Mouse (Mus musculus): ENCODE results near the gene Ncam1. TPM values are rescaled to one million over a fixed set of nuclear protein-coding genes. Genes with fewer than 3 reads are reported as not detected.

The Ncam1 gene
- total RNA-seq, 2 experiments from 2014 or later = 11.2 to 17.6 TPM

DNA sequence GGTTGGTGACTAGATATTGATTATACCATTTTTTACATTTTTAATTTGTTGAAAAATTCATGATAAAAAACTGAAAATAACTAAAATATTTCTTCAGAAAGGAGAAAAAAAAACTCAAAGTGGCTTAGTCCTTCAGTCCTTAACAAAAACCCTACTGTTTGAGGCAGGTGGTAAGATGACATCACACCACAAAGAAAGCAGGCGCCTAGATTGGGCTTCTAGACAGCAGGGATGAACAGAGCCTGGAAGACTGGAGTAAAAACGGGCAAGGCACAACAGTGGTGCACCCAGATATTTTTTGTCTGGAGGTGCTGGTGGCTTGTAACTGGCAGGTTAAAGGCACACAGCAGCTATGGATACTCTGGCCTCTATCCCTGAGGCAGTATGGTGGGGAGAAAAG, 168.4 kb downstream of the Ncam1 start:
- no peak for DNase-seq
- intact Hi-C loops (cut with DNase I) = no loop called here

DNA sequence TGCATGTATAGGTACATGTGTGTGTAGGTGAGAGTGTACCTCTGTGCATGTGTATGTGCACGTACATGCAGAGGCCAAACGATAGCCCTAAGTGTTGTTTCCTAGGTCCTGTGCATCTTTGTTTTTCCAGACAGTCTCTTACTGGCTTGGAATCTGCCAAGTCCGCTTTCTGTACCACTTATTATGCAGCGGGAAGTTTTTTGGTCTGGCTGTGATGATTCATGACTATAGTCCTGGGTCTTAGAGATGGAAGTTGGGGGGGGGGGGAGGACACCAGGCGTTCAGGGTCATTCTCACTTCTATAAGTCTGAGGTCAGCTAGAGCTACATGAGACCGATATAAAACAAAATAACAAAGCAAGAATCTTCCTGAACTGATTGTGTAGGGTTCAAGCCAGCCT, 173.8 kb downstream of the Ncam1 start:
- DNase-seq = no peak
- intact Hi-C loops (cut with DNase I) = no loop called here

DNA sequence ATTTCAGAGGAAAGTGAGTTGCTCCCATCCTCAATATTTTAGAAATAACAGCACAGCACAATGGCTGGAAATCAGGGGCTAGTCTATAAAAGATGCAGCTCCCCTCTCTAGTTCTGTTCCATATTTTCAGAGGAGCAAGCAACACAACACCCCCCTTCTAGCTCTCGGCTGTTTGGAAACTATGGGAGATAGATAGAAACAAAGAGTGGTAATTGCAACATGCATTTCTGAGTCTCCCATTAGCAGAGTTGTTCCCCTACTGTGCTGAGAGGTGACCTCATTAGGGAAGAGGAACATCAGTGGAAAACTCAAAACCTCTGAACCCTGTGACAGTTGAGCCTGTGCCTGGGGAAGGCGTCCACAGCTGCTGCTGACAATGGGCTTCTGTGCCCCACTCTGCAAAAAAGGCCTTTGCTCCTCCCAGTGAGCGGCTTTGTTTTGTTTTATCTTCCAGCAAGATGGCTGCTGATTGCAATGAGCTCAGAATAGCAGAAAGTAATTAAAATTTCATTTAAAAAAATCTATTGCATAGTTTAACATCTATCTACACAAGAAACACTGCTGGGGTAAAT, 174.7 kb downstream of the Ncam1 start:
- DNase-seq = no peak
- intact Hi-C loops (cut with DNase I) = no loop called here

DNA sequence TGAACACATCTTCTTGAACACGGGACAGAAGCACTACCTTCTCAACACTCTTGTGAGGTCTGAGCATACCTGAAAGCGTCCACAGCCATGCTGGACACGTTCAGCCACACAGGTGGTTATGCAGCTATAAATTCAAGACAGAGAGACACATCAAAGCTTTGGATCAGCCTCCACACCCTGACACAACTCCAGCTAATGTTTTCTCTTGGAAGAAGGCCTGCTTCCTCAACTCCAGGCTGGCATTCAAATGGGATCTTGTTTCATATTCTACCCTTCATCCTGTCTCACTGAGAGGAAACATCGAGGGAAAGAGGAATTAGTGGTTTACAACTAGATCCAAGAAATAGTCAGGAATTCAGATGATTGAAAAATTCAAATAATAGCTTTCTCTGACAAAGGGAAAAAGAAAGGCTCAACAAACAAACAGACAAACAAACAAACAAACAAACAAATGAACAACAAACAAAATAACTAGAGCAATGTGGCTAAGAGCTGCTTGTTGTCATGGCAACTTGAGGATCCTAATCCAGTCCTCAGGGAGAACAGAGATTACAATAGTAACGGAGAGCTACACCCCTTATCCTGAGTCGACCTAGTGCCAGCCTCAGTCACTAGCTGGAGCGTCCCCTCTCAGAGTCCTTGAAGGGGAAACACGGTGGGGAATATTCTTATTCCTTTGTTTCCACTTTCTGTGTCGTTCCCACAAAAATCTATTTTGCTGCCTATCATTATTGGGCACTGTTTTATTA, 175.6 kb downstream of the Ncam1 start:
- intact Hi-C loops (cut with DNase I) = no loop called here
- DNase-seq = no peak

DNA sequence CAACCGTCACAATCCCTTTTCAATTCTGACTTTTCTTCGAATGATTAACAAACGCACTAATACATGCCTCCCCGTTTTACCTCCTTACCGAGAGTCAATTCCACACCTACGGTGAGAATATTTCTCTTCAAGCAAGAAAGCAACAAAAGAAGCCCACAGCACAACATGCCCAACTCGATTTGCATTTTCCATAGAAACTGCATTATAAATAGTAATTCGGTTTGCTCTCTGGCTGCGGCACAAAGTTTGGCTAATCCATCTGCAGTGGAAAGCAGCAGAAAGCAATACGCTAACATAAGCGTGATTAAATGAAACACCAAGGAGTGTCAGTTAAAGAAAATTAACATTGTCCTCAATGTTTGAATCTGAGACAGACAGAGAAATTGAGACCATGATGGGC, 177.0 kb downstream of the Ncam1 start:
- intact Hi-C loops (cut with DNase I) = no loop called here
- no peak for DNase-seq

DNA sequence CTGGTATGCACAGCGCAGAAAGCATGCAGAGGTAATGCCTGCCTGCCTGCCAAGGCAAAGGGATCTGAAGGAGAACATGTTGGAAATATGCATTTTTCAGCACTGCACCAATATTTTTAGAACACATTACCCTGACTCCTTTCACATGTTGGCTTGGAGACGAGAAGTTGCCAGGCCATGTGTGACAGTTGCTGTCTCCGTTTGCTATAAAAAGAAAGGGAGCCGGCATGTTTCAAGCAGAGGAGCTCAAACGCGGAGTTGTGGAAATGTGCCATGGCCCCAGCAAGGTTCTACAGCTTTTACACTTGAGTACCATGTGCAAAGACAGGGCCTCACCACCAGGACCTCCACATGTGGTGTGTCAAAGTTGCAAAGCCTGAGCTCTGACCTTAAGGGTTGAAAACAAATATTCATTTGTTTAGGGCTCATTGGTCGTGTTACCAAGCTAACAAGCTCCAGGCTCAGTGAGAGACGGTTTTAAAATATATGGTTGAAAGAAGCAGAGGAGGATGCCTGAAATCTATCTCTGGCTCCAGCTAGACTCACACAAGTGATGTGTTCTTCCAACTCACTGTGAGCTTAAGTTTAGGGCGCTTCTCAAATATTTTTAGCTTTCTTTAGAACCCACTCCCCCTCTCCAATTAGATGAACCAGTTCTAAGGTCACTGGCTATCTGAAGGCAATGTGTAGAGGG, 179.9 kb downstream of the Ncam1 start:
- intact Hi-C loops (cut with DNase I) = loop anchor here (5.0 kb wide), 2 partner anchors 383 to 818 kb away; no protein-coding TSS in a partner anchor
- no peak for DNase-seq

DNA sequence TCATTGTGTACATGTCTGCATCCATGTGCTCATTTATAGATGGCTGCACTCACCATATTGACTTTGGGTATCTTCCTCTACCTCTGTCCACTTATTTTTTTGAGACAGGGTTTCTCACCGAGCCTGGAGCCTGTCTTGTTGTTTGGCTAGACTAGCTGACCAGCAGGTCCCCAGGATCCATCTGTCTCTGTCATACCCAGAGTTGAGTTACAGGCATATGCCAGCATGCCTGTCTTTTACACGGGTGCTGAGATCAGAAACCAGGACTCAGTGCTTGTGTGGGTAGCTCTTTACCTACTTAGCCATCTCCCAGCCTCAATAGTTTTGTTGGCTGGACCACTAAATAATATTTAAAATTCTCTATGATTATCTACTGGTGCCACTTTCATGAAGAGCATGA, 180.5 kb downstream of the Ncam1 start:
- intact Hi-C loops (cut with DNase I) = loop anchor here (5.0 kb wide), 2 partner anchors 384 to 819 kb away; no protein-coding TSS in a partner anchor
- no peak for DNase-seq

DNA sequence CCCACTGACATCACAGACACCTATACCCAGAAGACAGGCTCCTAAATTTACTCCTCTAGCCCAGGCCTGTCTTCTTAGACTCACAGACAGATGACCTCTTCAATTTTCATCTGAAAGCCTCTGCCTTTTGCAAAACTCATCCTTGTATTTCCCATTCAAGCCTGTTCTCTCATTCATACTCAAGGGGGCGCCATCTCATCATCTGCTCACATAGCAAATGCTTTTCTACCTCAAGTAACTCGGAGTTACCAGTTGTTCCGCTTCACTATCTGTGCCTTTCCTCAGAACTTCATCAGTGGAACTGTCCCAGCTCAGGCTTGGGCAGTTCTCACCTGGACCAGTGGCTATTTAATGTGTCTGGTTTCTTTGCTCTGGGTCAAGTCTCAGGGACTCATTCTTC, 181.5 kb downstream of the Ncam1 start:
- intact Hi-C loops (cut with DNase I) = loop anchor here (1.0 to 5.0 kb wide), 3 partner anchors 385 to 820 kb away; no protein-coding TSS in a partner anchor

DNA sequence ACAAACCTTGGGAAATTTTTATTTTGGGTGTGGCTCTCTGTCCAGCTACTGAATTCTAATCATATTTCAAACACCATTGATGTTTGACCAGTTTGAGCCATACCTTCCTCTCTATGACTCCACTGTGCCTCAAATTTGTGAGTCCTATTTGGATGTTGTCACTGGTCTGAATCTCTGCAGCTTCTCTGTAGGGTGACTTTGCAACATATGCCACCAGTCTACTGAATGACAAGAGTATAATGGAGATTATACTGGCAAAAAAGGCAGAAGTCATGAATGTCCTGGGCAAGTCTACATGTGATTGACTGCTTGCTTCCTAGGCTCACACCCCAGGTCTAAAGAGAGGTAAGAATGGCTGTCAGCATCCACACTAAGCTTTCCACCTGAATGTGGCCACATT, 186.3 kb downstream of the Ncam1 start:
- intact Hi-C loops (cut with DNase I) = loop anchor here (2.0 kb wide), 1 partner anchor 68 kb away; no protein-coding TSS in a partner anchor
- no peak for DNase-seq

More for the DNA sequence above, 181.5 kb downstream of the Ncam1 start:
- DNase-seq = peak in 1 of 2 experiments; percentile 13

DNA sequence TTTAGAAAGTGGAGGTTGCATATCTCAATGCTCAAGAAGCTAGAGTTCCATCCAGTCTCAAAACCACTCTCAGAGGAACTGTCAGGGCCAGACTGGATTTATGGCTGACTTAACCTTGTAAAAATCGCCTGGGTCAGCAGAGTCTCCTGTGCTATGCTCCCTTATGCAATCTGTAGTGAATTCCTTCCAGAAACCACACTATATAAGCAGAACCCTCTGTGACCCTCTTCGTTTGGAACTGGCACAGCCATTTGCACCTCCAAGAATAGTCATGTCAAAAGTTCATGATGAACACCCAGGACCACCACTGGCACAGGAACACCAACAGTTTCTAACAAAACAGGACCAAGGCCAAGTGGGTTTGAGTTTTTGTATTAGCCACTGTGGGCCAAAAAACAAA, 190.5 kb downstream of the Ncam1 start:
- no peak for DNase-seq
- intact Hi-C loops (cut with DNase I) = no loop called here

DNA sequence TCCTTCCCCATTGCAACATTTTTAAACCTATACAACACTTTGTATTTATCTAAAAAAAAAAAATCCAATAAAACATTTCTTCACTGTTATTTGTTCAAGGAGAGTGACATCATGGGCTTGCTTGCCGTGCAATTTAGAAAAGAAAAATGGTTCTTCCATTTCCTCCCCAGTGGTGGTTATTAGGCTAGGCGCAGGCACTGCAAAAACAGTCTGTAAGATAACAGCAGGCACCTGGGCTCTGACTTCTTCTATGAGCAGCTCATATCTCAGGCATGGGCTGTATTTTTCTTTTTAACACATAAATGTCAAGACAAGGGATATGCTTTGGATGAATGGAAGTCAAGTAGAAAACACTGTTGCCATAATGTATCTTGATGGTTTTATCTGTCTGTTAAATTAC, 192.0 kb downstream of the Ncam1 start:
- no peak for DNase-seq
- intact Hi-C loops (cut with DNase I) = no loop called here

DNA sequence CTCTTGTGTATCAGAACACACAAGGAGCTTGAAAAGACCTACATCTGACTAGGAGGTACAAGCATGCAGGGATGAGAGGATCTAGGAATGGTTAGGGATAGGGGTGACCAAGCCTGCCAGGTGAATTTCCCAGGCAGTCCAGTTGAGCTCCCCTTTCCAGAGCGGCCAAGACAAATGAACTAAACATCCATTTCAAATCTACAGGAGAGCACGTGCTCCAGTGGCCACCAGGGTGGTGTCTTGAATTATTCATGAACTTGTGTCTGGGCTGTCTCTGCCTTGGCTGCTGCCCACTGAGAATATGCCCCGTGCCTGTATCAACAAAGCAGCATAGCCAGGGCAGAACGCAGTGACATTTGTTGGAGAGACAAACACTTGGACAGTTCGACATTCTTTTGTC, 192.4 kb downstream of the Ncam1 start:
- intact Hi-C loops (cut with DNase I) = no loop called here
- DNase-seq = peak in 1 of 2 experiments; percentile 6

DNA sequence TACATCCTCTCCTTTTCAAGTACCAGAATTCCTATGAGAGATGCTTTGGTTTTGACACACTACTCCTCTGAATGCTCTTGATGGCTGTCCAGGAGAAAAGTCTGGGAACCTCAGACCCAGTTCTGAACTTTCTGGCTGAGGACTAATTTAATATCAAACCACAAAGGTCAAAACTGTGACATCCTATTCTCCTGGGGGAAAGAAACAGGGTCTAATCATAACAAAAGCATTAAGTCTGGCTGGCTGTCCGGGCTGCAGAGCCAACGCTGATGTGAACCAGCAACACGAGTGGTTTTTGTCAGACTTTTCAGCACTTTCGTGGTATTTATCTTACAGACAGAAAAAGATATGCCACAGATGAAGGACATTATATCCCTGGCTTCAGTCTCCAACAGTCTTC, 192.9 kb downstream of the Ncam1 start:
- DNase-seq = peak in 1 of 2 experiments; percentile 19
- intact Hi-C loops (cut with DNase I) = no loop called here

DNA sequence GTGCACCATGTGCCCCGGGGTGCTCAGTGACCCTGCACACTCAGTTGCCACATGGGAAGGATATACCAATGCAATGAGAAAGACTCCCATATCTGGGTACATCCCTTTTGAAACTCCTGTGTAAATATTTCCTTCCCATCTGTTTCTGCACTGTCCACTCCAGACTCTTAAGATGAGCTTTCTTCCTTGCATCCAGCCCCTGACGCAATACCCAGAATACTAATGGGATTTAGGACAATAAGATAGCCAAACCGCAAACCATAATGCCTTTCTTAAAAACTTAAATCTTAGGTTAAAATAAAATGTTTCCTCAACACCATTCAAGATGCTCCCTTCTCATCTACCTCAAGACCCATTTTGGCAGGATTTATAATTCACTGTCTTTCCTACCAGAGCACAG, 193.4 kb downstream of the Ncam1 start:
- intact Hi-C loops (cut with DNase I) = no loop called here
- no peak for DNase-seq

DNA sequence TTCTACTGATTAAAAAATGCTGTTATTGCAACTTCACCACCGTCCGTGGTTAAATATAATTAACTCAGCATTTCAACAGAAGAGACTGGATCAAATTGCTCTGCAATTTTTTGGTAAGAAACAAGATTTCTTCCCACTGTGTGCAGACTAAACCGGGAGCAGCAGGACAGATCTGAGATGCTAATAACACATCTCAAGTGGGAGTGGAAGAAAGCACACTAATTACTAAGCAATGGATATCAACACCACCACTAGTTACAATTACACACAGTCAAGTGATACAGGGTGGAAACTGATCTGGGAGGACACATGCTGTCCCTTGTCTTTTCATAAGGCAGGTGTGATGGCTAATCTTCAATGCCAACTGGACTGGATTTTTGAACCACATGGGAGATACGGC, 197.5 kb downstream of the Ncam1 start:
- no peak for DNase-seq
- intact Hi-C loops (cut with DNase I) = no loop called here

DNA sequence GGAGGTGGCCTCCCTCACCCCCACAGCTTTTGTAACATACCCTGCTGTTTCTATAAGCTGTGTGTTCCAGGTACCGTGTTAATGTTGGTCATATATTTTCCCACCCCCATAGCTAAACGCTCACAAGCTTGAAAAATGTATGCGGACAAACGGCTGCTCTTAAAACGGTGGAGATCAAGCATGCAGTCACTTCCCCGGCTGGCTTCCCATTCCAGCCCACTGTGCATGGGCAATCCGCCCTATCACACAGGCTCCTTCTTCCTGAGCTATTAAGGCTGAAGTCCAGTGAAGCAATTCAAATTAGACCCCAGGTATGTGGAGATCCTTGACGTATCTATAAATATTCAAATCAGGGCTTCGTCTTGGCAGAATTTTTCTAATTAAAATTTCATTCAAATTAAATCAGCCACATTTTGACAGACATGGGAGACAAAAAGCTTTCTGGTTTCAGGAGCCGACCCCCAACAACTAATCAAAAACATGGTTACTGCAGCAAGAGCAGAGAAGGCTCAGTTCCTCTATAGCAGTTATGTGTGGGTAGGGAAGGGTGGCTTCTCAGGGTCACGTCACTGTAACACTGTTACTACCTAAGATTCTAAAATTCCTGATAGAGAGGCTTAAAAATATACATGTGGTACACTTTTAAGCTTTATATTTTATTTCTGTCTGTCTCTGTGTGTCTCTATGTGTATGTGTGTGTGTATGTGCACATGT, 202.9 kb downstream of the Ncam1 start:
- intact Hi-C loops (cut with DNase I) = no loop called here
- DNase-seq = no peak

DNA sequence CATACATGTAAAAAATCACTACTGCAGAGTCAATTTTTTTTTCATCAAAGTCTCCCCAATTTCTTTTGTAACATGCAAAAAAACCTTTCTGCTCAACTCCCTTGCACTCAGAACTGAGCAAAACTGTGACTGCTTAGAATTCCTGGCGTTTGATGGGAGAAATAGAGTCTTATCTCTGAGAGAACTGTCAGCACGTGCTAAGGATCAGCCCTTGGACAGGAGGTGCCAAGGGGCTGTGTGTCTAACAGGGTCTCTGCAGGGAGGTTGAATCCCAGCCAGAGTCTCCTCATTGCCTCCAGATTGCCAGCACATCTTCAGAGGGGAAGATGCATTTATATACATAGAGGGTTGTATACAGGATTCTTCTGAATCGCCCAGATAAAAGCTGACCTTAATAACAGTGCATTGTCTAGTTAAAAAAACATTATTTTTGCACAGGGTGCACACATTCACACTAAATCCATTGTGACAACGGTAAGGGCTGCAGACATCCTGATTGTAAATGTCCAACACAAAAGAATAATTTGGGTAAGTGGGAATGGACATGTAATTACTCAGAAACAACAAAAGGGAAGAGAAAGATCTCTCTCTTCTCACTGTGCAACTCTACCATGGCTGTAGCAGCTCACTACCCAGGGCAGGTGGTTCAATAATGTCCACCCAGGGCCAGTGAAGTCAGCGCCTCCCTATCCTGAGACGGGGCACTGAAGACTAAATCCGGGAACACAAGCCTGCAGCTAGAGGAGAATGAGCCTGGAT, 203.7 kb downstream of the Ncam1 start:
- intact Hi-C loops (cut with DNase I) = no loop called here

DNA sequence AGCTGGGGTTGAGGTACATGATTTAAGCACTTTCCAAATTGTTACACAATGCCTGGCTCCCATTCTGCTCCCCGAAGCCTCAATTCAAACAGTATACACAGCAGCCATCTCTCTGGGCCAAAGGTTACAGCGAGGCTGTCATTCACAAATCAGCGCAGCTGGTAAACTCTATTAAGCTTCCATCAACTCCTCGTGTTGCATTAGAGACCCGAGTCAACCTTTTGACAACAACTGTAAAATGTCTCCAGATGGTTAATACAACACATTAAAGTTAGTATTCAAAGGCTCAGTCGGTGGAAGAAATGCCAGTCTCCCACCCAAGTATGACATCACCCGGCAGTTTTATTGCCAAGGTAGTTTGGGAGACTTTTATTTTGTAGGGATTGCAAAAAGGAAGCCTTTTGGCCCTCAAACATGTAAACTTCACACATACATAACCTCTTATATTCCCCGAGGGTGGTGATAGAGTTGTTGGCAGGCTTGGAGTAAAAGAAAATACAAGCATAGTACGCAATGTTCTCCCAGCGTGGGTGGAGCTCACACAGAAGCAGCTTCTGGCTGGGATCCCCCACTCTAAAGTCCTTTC, 204.7 kb downstream of the Ncam1 start:
- peak in 1 of 2 experiments; percentile 13 for DNase-seq
- intact Hi-C loops (cut with DNase I) = no loop called here

More for the DNA sequence above, 203.7 kb downstream of the Ncam1 start:
- no peak for DNase-seq

DNA sequence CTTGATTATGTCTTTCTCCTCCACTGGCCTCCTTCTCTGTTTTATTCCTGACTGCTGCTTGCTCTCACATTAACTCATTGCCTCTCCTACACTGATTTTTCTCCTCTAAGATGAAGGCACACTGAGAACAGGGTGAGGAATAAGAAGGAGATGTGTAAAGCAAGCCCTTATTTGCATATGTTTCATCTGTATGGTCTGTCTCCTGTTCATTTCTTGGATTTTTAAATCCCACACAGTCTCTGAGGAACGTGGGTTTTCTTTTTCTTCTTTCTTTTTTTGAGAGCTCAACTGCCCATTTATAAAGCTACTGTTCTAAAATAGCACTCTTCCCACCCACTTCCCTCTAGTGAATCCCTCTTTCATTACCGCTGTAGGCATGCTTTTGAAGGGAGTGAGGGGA, 206.7 kb downstream of the Ncam1 start:
- intact Hi-C loops (cut with DNase I) = no loop called here
- DNase-seq = no peak

DNA sequence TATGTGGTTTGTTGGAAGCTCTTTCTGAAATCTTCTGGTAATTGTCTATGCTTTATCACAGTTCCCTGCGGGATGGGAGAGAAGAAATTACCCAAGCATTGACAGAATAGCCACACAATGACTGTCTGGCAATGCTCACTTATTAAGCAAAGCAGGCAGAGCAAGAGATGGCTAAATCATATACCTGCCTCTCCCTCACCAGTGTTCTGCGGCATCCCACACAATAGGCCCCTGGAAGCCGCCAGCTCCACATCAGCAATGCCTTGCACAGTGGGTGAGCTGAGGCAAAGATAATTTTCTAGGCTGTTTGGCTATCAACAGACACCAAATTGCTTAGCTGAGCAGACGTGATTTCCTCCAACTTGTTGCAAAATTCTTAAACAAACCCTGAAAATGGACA, 208.5 kb downstream of the Ncam1 start:
- intact Hi-C loops (cut with DNase I) = no loop called here
- no peak for DNase-seq
